Mouse (Mus musculus) neural tube, embryonic 15.5 days (tissue): ENCODE data around the gene Fcgbp. TPM values are rescaled to one million over a fixed set of nuclear protein-coding genes. Genes with fewer than 3 reads are reported as not detected.

Experiments used
- ATAC-seq: fragments of 200-750 bp; cut with Nextera tagmentation; 2 replicates; pipeline ENCODE4 v1.8.0; 2017; ENCODE audit warnings: mild to moderate bottlenecking, moderate TSS enrichment, moderate library complexity; ENCODE audit not compliant: low FRiP score
- H3K27ac ChIP-seq: fragments of 300-500 bp; sonication (generic); replicated peaks from 2 replicates; pipeline ENCODE4 v1.5.1; 2015; ENCODE audit warnings: mild to moderate bottlenecking, inconsistent platforms
- H3K27me3 ChIP-seq: fragments of 300-500 bp; sonication (generic); replicated peaks from 2 replicates; pipeline ENCODE4 v1.6.1; 2015; ENCODE audit warnings: inconsistent platforms
- H3K36me3 ChIP-seq: fragments of 300-500 bp; sonication (generic); 2 replicates; pipeline ENCODE4 v1.6.1; 2015; ENCODE audit warnings: inconsistent platforms
- H3K4me1 ChIP-seq: fragments of 300-500 bp; sonication (generic); 2 replicates; pipeline ENCODE4 v1.6.1; 2015; ENCODE audit warnings: inconsistent platforms
- H3K4me2 ChIP-seq: fragments of 300-500 bp; sonication (generic); 2 replicates; pipeline ENCODE4 v1.6.1; 2015; ENCODE audit warnings: inconsistent platforms, mild to moderate bottlenecking, moderate library complexity
- H3K4me3 ChIP-seq: fragments of 300-500 bp; sonication (generic); replicated peaks from 2 replicates; pipeline ENCODE4 v1.5.1; 2015; ENCODE audit warnings: mild to moderate bottlenecking, inconsistent platforms
- H3K9ac ChIP-seq: fragments of 300-500 bp; sonication (generic); replicated peaks from 2 replicates; pipeline ENCODE4 v1.6.1; 2015; ENCODE audit warnings: mild to moderate bottlenecking, inconsistent platforms
- H3K9me3 ChIP-seq: fragments of 300-500 bp; sonication (generic); replicated peaks from 2 replicates; pipeline ENCODE4 v1.6.1; 2016; ENCODE audit warnings: inconsistent platforms
- WGBS: fragments of 180-500 bp; shearing (Covaris S2); methylation state at CpG from one replicate; pipeline ENCODE4 v1.1.7; 2015; ENCODE audit warnings: mixed read lengths; 5-methylcytosine and 5-hydroxymethylcytosine counted together
- polyA plus RNA-seq: library from polyadenylated mRNA; unstranded; fragments of >200 nt; fragmentation: Nextera tagmentation; extraction: Ambion mirVana; gene quantifications from 2 replicates; pipeline ENCODE4 v1.2.1, GENCODE M21; 2015

Fcgbp gene
- polyA plus RNA-seq = 0.75 and 3.0 TPM in 2 replicates

DNA sequence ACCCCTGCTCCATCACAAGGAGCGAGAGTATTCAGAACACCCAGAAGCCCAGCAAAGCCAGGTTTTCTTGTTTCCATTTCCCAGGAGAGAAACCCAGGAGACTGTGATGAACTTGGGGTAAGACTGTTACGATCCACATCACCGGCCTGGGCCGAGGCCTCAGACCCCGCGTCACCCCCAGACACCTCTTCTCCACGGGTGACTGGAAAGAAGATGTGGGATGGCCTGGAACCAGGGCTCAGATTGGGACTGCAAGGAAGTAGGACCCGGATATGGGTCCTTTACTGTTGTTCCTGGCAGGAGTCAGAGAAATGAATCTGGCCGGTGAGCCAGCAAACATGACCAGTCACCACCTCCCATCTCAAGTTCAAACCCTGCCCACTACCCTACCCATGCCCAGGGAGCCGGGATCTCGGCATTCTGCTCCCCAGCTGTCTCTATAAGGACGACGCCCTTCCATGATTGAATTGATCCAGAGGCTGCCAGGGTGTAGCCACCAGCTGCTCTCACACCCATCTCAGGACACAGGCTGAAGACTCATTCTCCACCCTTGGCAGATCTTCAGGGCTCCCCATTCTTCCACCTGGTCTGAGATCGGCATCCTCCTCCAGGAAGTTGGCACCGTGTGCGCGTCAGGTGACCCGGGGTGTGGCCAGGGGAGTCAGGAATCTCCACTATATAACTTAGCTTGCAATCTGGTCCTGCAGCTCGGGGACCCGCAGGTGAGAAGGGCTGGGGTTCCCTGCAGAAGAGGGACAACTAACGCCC lies at the start of gene Fcgbp:
TSS of gene Fcgbp (plus strand) at position 706 of the 768 bp plus-strand sequence.
- H3K9ac ChIP-seq = no peak within 1 kb of the TSS
- H3K4me2 ChIP-seq = no peak within 1 kb of the TSS
- H3K9me3 ChIP-seq = no peaks in the 10 kb centered on the region
- no peaks in the 10 kb centered on the region for H3K27me3 ChIP-seq
- 89% methylated on average over 21 of the region's 21 CpGs for WGBS
- no peaks in the 10 kb centered on the region for H3K36me3 ChIP-seq
- no peak within 1 kb of the TSS for H3K27ac ChIP-seq
- no peaks in the 10 kb centered on the region for H3K4me1 ChIP-seq
- H3K4me3 ChIP-seq = no peak within 1 kb of the TSS
- ATAC-seq = no peak

DNA sequence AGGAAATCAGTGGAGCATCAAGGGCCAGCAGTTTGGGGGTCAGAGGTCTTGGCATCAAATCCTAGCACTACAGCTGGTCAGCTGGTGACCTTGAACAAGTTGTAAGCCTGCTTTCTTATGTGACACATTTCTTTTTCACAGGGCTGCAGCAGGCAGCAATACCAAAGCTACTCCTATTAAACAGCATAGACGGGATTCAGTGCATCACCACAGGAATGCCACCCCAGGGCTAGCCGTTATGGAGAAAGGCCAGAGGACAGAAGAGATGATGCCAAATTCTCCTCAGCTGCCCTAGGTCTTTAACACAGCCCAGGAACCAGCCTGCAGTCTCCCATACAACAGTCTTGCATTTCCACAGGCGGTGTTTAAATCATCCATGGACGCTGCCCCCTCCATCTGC lies 26.5 kb upstream of the Fcgbp start:
- no peaks in the 10 kb centered on the region for H3K27me3 ChIP-seq
- H3K9ac ChIP-seq = no peak overlapping the region
- H3K4me1 ChIP-seq = peaks cover 13% of the 10 kb centered on the region
- H3K36me3 ChIP-seq = peaks cover 84% of the 10 kb centered on the region
- 90% methylated on average over 4 of the region's 4 CpGs for WGBS
- H3K9me3 ChIP-seq = no peaks in the 10 kb centered on the region
- no peak overlapping the region for H3K27ac ChIP-seq
- ATAC-seq = no peak
- no peak overlapping the region for H3K4me3 ChIP-seq
- H3K4me2 ChIP-seq = no peak overlapping the region

DNA sequence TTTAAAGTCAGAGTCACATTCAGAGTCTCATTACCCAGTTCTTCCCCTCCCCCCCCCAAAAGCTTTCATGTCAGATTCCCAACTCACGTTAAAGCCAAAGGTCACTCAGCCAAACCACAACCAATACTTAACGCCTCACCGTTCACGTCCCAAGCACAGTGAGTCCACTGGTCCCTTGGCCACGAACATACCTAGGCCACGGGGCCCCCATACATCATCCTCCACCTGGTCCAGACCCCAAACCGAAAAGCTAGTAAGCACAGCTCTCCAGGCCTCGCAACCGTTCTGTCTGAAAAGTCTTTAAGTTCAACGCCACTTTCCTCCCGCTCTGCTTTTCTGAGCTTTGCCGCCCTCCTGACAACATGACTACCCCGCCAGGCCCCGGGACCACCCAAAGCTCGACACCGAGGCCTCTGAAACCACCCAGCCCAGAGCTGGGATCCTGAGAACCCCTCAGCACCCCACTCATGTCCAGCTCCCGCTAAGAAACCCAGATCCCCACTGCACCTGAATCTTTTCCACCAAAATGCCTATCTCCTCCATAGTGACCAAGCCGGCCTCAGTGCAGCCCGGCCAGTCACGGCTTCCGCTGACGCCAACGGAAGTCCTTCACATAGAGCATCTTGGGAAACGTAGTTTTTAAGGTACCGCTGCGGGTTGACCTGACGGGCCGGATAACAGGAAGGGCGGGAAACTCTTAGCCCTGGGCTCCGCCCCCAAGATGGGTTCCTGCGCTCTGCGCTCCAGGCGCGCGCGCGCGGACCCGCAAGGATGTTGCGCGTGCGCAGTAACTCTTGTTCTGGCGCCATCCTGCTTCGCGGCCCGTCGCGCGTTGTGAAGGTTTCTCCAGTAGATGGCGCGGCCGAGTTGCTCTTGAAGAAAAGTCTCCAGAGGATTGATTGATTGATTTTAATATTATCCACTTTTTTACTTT lies 21.3 kb upstream of the Fcgbp start, which contains the start of gene Psmc4:
TSS of gene Psmc4 (minus strand) at position 626 of the 934 bp plus-strand sequence.
- H3K9me3 ChIP-seq = no peaks in the 10 kb centered on the region
- peak within 1 kb of the TSS; percentile 59 for H3K4me3 ChIP-seq
- peak within 1 kb of the TSS; percentile 54 for H3K27ac ChIP-seq
- peak within 1 kb of the TSS; percentile 76 for H3K4me2 ChIP-seq
- under 1% methylated on average over 52 of the region's 52 CpGs for WGBS
- peak within 1 kb of the TSS; percentile 72 for H3K9ac ChIP-seq
- peaks cover 13% of the 10 kb centered on the region for H3K4me1 ChIP-seq
- H3K27me3 ChIP-seq = no peaks in the 10 kb centered on the region; the same call in 1 of the 2 replicates
- peaks cover 41% of the 10 kb centered on the region for H3K36me3 ChIP-seq
- peak; percentile 98 for ATAC-seq

DNA sequence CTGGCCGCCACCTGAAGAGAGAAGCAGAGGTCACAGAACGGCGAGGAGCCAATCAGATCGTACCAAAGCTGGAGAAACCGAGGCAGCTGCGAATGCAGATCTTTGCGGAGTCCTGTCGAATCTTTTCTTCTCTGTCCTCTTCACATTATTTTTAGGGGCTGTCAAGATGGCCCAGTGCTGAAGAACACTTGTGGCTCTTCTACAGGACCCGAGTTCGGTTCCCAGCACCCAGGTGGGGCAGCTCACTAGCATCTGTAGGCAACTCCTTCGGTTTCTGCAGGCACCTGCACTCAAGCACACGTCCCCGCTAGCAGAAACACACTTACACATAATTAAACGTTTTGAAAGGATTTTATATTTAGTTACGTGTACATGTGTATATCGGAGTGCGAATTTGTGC lies 20.5 kb upstream of the Fcgbp start:
- Histone ChIP-seq H3K27me3 (no peaks in the 10 kb centered on the region; the same call in 1 of the 2 replicates), H3K4me3 (peak overlapping the region; percentile 59), H3K36me3 (peaks cover 32% of the 10 kb centered on the region), H3K4me2 (peak overlapping the region; percentile 76), H3K27ac (no peak overlapping the region), H3K9me3 (no peaks in the 10 kb centered on the region), H3K4me1 (peaks cover 13% of the 10 kb centered on the region), H3K9ac (no peak overlapping the region)
- WGBS = 62% methylated on average over 17 of the region's 17 CpGs
- no peak for ATAC-seq

DNA sequence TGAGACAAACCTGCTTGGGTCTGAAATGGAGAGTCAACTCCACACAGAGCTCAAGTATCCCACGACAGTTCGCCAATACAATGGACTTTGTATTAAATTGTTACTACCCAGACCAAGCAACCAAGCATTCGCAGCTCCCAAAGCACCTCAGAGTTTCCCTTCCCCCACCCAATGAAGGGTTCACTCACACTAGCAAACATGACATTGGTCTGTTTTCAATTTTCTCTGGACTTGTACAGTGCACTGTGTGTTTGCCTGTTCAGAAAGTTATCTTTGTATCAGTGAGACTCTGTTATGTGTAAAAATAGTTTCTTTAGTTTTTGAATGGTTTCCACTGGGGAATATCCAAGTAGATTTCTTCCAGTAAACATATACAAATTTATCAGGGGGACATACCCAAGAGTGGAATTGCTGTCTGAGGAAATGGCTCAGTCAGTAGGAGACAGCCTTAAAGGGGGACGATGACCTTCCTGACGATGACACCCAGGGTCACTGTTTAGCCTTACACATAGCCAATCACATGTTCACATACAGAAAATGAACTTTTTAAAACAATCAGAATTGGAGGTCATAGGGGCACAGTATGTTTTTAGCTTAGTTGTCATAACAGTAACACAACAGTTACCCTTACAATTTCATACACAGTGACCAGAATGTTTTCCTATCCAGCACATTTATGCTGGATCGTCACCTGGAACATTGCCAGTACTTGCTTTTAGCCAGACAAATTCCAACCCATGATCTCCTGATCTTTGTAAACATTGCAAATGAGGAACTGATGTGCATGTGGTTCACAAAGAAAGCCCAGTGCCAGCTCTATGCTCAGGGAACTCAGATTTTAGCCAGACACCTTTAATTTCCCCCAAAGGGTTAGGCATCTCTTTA lies 17.7 kb upstream of the Fcgbp start:
- Histone ChIP-seq H3K36me3 (peaks cover 5% of the 10 kb centered on the region), H3K4me1 (peaks cover 9% of the 10 kb centered on the region), H3K27me3 (no peaks in the 10 kb centered on the region; the same call in 1 of the 2 replicates), H3K4me2 (no peak overlapping the region), H3K27ac (no peak overlapping the region), H3K9ac (no peak overlapping the region), H3K9me3 (no peaks in the 10 kb centered on the region), H3K4me3 (no peak overlapping the region)
- WGBS = 91% methylated on average over 6 of the region's 6 CpGs
- no peak for ATAC-seq

DNA sequence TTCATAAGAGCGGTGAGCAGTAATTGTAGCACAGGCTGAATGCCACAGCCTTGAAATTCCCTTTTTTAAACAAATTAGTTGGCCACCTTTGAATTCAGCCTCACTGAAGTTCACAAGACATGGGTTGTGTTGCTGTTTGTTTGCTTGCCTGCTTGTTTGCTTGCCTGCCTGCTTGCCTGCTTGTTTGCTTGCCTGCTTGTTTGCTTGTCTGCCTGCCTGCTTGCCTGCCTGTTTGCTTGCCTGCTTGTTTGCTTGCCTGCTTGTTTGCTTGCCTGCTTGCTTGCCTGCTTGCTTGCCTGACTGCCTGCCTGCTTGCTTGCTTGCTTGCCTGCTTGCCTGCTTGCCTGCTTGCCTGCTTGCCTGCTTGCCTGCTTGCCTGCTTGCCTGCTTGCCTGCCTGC lies 11.1 kb upstream of the Fcgbp start:
- no peak overlapping the region for H3K9ac ChIP-seq
- no peak overlapping the region for H3K27ac ChIP-seq
- no peak for ATAC-seq
- 91% methylated on average over 1 of the region's 1 CpGs for WGBS
- no peaks in the 10 kb centered on the region for H3K36me3 ChIP-seq
- H3K27me3 ChIP-seq = no peaks in the 10 kb centered on the region; the same call in 1 of the 2 replicates
- no peak overlapping the region for H3K4me3 ChIP-seq
- H3K4me1 ChIP-seq = no peaks in the 10 kb centered on the region
- H3K4me2 ChIP-seq = no peak overlapping the region
- no peaks in the 10 kb centered on the region for H3K9me3 ChIP-seq

DNA sequence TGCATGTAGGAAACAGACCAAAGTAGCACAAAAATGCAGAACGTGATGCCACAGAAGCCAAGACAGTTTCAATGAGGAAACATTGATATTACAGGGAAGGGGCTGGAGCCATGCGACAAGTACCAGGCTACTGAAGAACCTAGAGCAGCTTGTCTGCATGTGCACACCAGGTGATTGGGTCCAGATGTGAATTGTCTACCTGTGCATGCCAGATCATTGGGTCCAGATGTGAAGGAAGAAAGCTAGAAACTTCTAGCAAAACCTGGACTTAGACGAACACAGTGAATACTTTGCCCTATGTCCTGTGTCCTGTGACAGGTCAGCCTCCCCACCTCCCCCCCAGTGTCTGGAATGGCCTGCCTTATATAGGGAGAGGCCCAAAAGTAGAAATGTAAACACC lies 2.4 kb upstream of the Fcgbp start:
- no peaks in the 10 kb centered on the region for H3K9me3 ChIP-seq
- no peaks in the 10 kb centered on the region for H3K36me3 ChIP-seq
- 83% methylated on average over 3 of the region's 3 CpGs for WGBS
- H3K9ac ChIP-seq = no peak overlapping the region
- no peak overlapping the region for H3K4me2 ChIP-seq
- ATAC-seq = no peak
- no peak overlapping the region for H3K4me3 ChIP-seq
- H3K27me3 ChIP-seq = no peaks in the 10 kb centered on the region
- H3K4me1 ChIP-seq = no peaks in the 10 kb centered on the region
- no peak overlapping the region for H3K27ac ChIP-seq

DNA sequence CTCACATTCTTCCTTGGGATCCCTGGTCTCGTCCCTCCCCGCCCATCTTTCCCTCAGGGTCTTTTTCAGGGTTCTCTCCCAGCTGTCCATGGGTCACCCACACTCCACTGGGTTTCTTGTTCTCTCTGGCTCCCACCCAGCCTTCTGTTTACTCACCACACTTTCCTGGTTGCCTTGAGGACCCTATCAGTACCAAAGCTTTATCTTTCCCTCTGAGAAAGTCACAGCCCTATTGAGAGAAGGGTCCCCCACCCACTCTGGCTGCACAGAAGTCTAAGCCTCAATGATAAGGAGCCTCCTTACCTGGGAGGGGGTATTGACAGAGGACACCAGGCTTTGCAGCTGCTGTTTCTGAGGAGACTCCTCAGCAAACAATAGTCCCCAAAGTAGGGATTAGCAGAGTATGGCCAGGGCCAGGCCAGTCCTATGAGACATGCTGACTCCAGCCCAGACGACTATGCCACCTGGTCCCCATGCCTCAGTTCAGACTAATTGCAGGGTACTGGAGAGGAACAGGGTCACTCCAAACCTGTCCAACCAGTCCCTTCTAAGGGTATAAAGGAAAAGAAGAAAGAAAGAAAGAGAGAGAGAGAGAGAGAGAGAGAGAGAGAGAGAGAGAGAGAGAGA lies 1.4 kb upstream of the Fcgbp start:
- Histone ChIP-seq H3K27me3 (no peaks in the 10 kb centered on the region), H3K4me1 (no peaks in the 10 kb centered on the region), H3K4me3 (no peak overlapping the region), H3K9me3 (no peaks in the 10 kb centered on the region), H3K9ac (no peak overlapping the region), H3K36me3 (no peaks in the 10 kb centered on the region), H3K4me2 (no peak overlapping the region), H3K27ac (no peak overlapping the region)
- ATAC-seq = no peak
- WGBS = 62% methylated on average over 3 of the region's 3 CpGs

DNA sequence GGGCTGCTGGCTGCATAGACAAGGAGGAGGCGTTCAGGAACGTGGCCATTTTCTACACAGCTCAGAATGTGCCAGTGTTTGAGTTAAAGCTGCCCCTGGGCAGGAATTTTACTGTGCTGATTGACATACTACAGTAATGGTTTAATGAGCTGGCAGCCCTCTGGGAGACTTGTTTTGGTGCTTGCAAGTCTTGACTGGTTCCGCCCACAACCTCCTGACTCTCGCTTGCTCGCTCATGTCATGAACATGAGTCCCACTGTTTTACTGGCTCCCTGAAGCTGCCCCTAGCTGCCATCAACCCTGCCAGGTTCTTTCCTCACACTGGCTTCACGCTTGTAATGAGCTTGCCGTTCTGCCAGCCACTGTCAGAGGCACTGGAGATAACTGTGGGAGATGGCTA lies 13.2 kb downstream of the Fcgbp start:
- Histone ChIP-seq H3K4me3 (no peak overlapping the region), H3K9ac (no peak overlapping the region), H3K4me1 (no peaks in the 10 kb centered on the region), H3K27me3 (no peaks in the 10 kb centered on the region), H3K36me3 (no peaks in the 10 kb centered on the region), H3K4me2 (no peak overlapping the region), H3K9me3 (no peaks in the 10 kb centered on the region), H3K27ac (no peak overlapping the region)
- no peak for ATAC-seq
- 61% methylated on average over 7 of the region's 7 CpGs for WGBS

DNA sequence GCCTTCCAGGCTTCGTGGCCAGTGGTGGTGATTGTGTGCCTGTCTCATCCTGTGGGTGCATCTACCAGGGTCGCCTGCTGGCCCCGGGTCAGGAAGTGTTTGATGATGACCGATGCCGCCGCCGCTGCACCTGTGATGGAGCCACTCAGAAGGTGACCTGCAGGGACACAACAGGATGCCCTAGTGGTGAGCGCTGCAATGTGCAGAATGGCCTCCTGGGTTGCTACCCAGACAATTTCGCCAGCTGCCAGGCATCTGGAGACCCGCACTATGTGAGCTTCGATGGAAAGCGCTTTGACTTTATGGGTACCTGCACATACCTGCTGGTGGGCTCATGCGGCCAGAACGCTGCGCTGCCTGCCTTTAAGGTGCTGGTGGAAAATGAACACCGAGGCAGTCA lies 15.2 kb downstream of the Fcgbp start:
- H3K4me1 ChIP-seq = no peaks in the 10 kb centered on the region
- no peaks in the 10 kb centered on the region for H3K27me3 ChIP-seq
- WGBS = 82% methylated on average over 16 of the region's 16 CpGs
- no peaks in the 10 kb centered on the region for H3K9me3 ChIP-seq
- ATAC-seq = no peak
- H3K4me2 ChIP-seq = no peak overlapping the region
- no peaks in the 10 kb centered on the region for H3K36me3 ChIP-seq
- H3K9ac ChIP-seq = no peak overlapping the region
- H3K4me3 ChIP-seq = no peak overlapping the region
- H3K27ac ChIP-seq = no peak overlapping the region

DNA sequence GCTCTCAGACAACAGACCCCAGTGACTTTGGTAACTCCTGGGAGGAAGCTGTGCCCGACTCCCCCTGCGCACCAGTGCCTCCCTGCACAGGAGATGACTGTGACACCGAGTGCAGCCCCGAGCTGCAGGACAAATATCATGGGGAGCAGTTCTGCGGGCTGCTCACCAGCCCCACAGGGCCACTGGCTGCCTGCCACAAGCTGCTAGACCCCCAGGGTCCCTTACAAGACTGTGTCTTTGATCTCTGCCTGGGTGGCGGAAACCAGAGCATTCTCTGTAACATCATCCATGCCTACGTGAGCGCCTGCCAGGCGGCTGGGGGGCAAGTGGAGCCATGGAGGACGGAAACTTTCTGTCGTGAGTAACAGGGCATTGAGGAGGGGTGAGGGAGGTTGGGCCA lies 22.5 kb downstream of the Fcgbp start:
- Histone ChIP-seq H3K27me3 (no peaks in the 10 kb centered on the region), H3K4me1 (no peaks in the 10 kb centered on the region), H3K4me2 (no peak overlapping the region), H3K36me3 (no peaks in the 10 kb centered on the region), H3K4me3 (no peak overlapping the region), H3K27ac (no peak overlapping the region), H3K9me3 (no peaks in the 10 kb centered on the region), H3K9ac (0 out of 2 replicates have a peak overlapping the region, but pooled peaks have one; percentile 3)
- no peak for ATAC-seq
- WGBS = 45% methylated on average over 11 of the region's 11 CpGs
